Mouse (Mus musculus) MEL (cell line): Measurements from ENCODE around the gene Cic. TPM values are rescaled to one million over a fixed set of nuclear protein-coding genes. Genes with fewer than 3 reads are reported as not detected.

ENCODE experiments used
- DNase-seq: peaks from one replicate; pipeline ENCODE4 v3.0.0; 2011; ENCODE audit warnings: low read depth, low spot score
- H3K27ac ChIP-seq: 2 replicates; pipeline ENCODE4 v1.5.1; 2012; ENCODE audit warnings: low read depth, mild to moderate bottlenecking, control low read depth, low read length, moderate library complexity; ENCODE audit not compliant: control insufficient read depth
- H3K27me3 ChIP-seq, 2 experiments: fragments of 150-350 bp in 1 of 2; sonication (generic) in 1 of 2; 2 replicates each; pipeline ENCODE4 v1.6.1; 2012; ENCODE audit warnings: low read length in 2 of 2, mild to moderate bottlenecking in 2 of 2, improper control_type of control experiment in 1 of 2, moderate library complexity in 1 of 2; ENCODE audit not compliant: insufficient read depth in 2 of 2, control insufficient read depth in 1 of 2
- H3K36me3 ChIP-seq, 2 experiments: 2 replicates each; pipeline ENCODE4 v1.6.1; 2012 to 2014; ENCODE audit warnings: low read length in 2 of 2, improper control_type of control experiment in 1 of 2, inconsistent platforms in 1 of 2, mild to moderate bottlenecking in 1 of 2; ENCODE audit not compliant: insufficient read depth in 2 of 2, control insufficient read depth in 1 of 2
- H3K4me1 ChIP-seq, 2 experiments: fragments of 150-350 bp in 1 of 2; sonication (generic) in 1 of 2; 2 replicates each; pipeline ENCODE4 v1.6.1; 2012; ENCODE audit warnings: low read length in 2 of 2, improper control_type of control experiment in 1 of 2, mild to moderate bottlenecking in 1 of 2; ENCODE audit not compliant: insufficient read depth in 2 of 2, control insufficient read depth in 1 of 2
- H3K4me3 ChIP-seq, 2 experiments: fragments of 150-350 bp in 1 of 2; sonication (generic) in 1 of 2; 2 replicates each; pipeline ENCODE4 v1.5.1; 2012; ENCODE audit warnings: low read depth in 2 of 2, low read length in 2 of 2, mild to moderate bottlenecking in 2 of 2, moderate library complexity in 2 of 2, control low read depth in 1 of 2, improper control_type of control experiment in 1 of 2; ENCODE audit not compliant: control insufficient read depth in 1 of 2, insufficient read depth in 1 of 2
- H3K79me2 ChIP-seq: 2 replicates; pipeline ENCODE4 v1.6.1; 2012; ENCODE audit warnings: mild to moderate bottlenecking, low read length, moderate library complexity; ENCODE audit not compliant: control insufficient read depth, poor library complexity, insufficient read depth
- H3K9ac ChIP-seq: 2 replicates; pipeline ENCODE4 v1.6.1; 2012; ENCODE audit warnings: low read depth, mild to moderate bottlenecking, control low read depth, low read length, moderate library complexity; ENCODE audit not compliant: control insufficient read depth, poor library complexity, severe bottlenecking
- H3K9me3 ChIP-seq: fragments of 150-350 bp; sonication (generic); replicated peaks from 2 replicates; pipeline ENCODE4 v1.6.1; 2012; ENCODE audit warnings: mild to moderate bottlenecking, low read length, improper control_type of control experiment, moderate library complexity; ENCODE audit not compliant: insufficient read depth
- CHD1 ChIP-seq: IDR thresholded peaks from 2 replicates; pipeline ENCODE4 v1.6.1; 2012; ENCODE audit warnings: low read depth, mild to moderate bottlenecking, inconsistent platforms, low read length, improper control_type of control experiment
- ELF1 ChIP-seq: IDR thresholded peaks from 2 replicates; pipeline ENCODE4 v1.6.1; 2014; ENCODE audit warnings: low read depth, mild to moderate bottlenecking, inconsistent platforms, low read length, improper control_type of control experiment, moderate library complexity
- ETS1 ChIP-seq: IDR thresholded peaks from 2 replicates; pipeline ENCODE4 v1.6.1; 2012; ENCODE audit warnings: low read depth, mild to moderate bottlenecking, inconsistent platforms, low read length, improper control_type of control experiment, moderate library complexity
- KAT2A ChIP-seq: conservative IDR thresholded peaks from 2 replicates; pipeline ENCODE4 v1.6.1; 2012; ENCODE audit warnings: low read depth, low read length, improper control_type of control experiment, inconsistent platforms
- MAFK ChIP-seq: IDR thresholded peaks from 2 replicates; pipeline ENCODE4 v1.6.1; 2011; ENCODE audit warnings: low read depth, mild to moderate bottlenecking, low read length, improper control_type of control experiment, borderline replicate concordance
- MEF2A ChIP-seq: IDR thresholded peaks from 2 replicates; pipeline ENCODE4 v1.6.1; 2014; ENCODE audit warnings: low read depth, mild to moderate bottlenecking, inconsistent platforms, low read length, improper control_type of control experiment; ENCODE audit not compliant: poor library complexity, insufficient replicate concordance, severe bottlenecking; ENCODE audit errors: extremely low read depth
- MXI1 ChIP-seq: IDR thresholded peaks from 2 replicates; pipeline ENCODE4 v1.6.1; 2011; ENCODE audit warnings: mild to moderate bottlenecking, low read depth, low read length, improper control_type of control experiment
- MYB ChIP-seq: IDR thresholded peaks from 2 replicates; pipeline ENCODE4 v1.6.1; 2011; ENCODE audit warnings: mild to moderate bottlenecking, low read depth, low read length, improper control_type of control experiment
- NELFE ChIP-seq: IDR thresholded peaks from 2 replicates; pipeline ENCODE4 v1.6.1; 2011; ENCODE audit warnings: low read depth, low read length, improper control_type of control experiment
- NRF1 ChIP-seq: IDR thresholded peaks from 2 replicates; pipeline ENCODE4 v1.6.1; 2014; ENCODE audit warnings: low read depth, mild to moderate bottlenecking, inconsistent platforms, low read length, improper control_type of control experiment, moderate library complexity; ENCODE audit not compliant: poor library complexity, insufficient read depth, severe bottlenecking
- POLR2A ChIP-seq, 2 experiments: IDR thresholded peaks; 2 replicates each; pipeline ENCODE4 v1.6.1; 2011 to 2012; ENCODE audit warnings: low read length in 2 of 2, mild to moderate bottlenecking in 2 of 2, control low read depth in 1 of 2, improper control_type of control experiment in 1 of 2, low read depth in 1 of 2, moderate library complexity in 1 of 2; ENCODE audit not compliant: control insufficient read depth in 1 of 2, insufficient read depth in 1 of 2, poor library complexity in 1 of 2
- POLR2AphosphoS2 ChIP-seq: IDR thresholded peaks from 2 replicates; pipeline ENCODE4 v1.6.1; 2011; ENCODE audit warnings: low read length, improper control_type of control experiment
- POLR2AphosphoS5 ChIP-seq: IDR thresholded peaks from 2 replicates; pipeline ENCODE4 v1.6.1; 2012; ENCODE audit warnings: low read depth, borderline replicate concordance, mild to moderate bottlenecking, inconsistent platforms, low read length, moderate library complexity, mixed read lengths
- RAD21 ChIP-seq: IDR thresholded peaks from 2 replicates; pipeline ENCODE4 v1.6.1; 2011; ENCODE audit warnings: mild to moderate bottlenecking, low read depth, low read length, improper control_type of control experiment
- RCOR1 ChIP-seq: IDR thresholded peaks from 2 replicates; pipeline ENCODE4 v1.6.1; 2012; ENCODE audit warnings: low read depth, mild to moderate bottlenecking, inconsistent platforms, low read length, improper control_type of control experiment
- TBP ChIP-seq: IDR thresholded peaks from 2 replicates; pipeline ENCODE4 v1.8.0; 2011; ENCODE audit warnings: low read depth, low read length, improper control_type of control experiment
- TCF12 ChIP-seq: IDR thresholded peaks from 2 replicates; pipeline ENCODE4 v1.6.1; 2014; ENCODE audit warnings: low read depth, mild to moderate bottlenecking, inconsistent platforms, low read length, improper control_type of control experiment, moderate library complexity
- UBTF ChIP-seq: IDR thresholded peaks from 2 replicates; pipeline ENCODE4 v1.6.1; 2012; ENCODE audit warnings: low read depth, mild to moderate bottlenecking, inconsistent platforms, low read length, improper control_type of control experiment, moderate library complexity, borderline replicate concordance; ENCODE audit not compliant: insufficient read depth
- ZC3H11A ChIP-seq: IDR thresholded peaks from 2 replicates; pipeline ENCODE4 v1.6.1; 2012; ENCODE audit warnings: low read depth, mild to moderate bottlenecking, inconsistent platforms, low read length, improper control_type of control experiment
- ZNF384 ChIP-seq: IDR thresholded peaks from 2 replicates; pipeline ENCODE4 v1.6.1; 2012; ENCODE audit warnings: low read depth, mild to moderate bottlenecking, inconsistent platforms, low read length, improper control_type of control experiment
- polyA plus RNA-seq, 2 experiments: library from polyadenylated mRNA; stranded (reverse) in 1 of 2; unstranded in 1 of 2; fragments of >175 nt in 1 of 2; fragments of >200 nt in 1 of 2; gene quantifications; 2 replicates each; pipeline versions ENCODE4 v1.2.1 to v1.2.4; 2012; ENCODE audit warnings: low replicate concordance in 2 of 2, low read depth in 1 of 2; ENCODE audit not compliant: insufficient read length in 2 of 2, insufficient read depth in 1 of 2, missing spikeins in 1 of 2
- total RNA-seq: library from RNA; depleted of rRNA; stranded (reverse); fragments of 300-350 nt; gene quantifications from 2 replicates; pipeline ENCODE4 v1.2.3, GENCODE M21; 2012

Gene Cic
- total and polyA plus RNA-seq, 3 experiments: 56.6 to 157 (median 157) TPM

DNA sequence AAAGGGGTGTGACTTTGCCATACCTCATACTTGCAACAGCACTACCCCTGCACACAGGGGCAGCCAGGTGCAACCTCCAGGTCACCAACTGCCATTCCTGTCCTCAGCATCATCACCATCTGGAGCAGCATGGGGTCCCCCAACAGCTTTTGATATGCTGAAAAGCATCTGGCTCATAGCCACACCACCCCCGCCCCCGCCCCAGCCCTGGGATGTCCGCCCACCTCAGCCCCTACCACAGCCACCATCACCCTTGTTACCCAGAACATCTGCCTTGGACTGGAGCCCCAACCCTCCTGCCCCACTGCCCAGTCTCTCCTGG is 36.1 kb downstream of the Cic start:
- H3K9ac ChIP-seq: no peak overlapping the region
- H3K79me2 ChIP-seq: no peaks in the 10 kb centered on the region
- DNase-seq: no peak
- H3K36me3 ChIP-seq: peaks cover 0 to 1% of the 10 kb centered on the region in 2 experiments; a peak in 1 of 4 replicates
- no peak overlapping the region for H3K4me3 ChIP-seq
- peaks cover 1% of the 10 kb centered on the region in 2 experiments; a peak in 1 of 4 replicates for H3K27me3 ChIP-seq
- no peak overlapping the region for H3K27ac ChIP-seq
- H3K9me3 ChIP-seq: no peaks in the 10 kb centered on the region
- no peak for TF ChIP-seq ZNF384
- no peak for TF ChIP-seq KAT2A
- TF ChIP-seq MYB: no peak
- no peak for TF ChIP-seq MEF2A
- no peak for TF ChIP-seq ZC3H11A
- no peak for TF ChIP-seq ELF1
- TF ChIP-seq POLR2AphosphoS2: no peak
- no peak for TF ChIP-seq UBTF
- no peak for TF ChIP-seq TCF12
- TF ChIP-seq ETS1: no peak
- no peak for TF ChIP-seq MXI1
- TF ChIP-seq RAD21: no peak
- TF ChIP-seq CHD1: no peak
- no peak for TF ChIP-seq TBP
- no peak for TF ChIP-seq POLR2A (IDR thresholded peaks at IDR 0.05; ENCODE audit: control insufficient read depth in 1 of 2, insufficient read depth in 1 of 2, low read depth in 1 of 2, low read length in 2 of 2, poor library complexity in 1 of 2)
- no peak for TF ChIP-seq RCOR1
- peaks cover 0 to 2% of the 10 kb centered on the region in 2 experiments; a peak in 1 of 4 replicates for H3K4me1 ChIP-seq

DNA sequence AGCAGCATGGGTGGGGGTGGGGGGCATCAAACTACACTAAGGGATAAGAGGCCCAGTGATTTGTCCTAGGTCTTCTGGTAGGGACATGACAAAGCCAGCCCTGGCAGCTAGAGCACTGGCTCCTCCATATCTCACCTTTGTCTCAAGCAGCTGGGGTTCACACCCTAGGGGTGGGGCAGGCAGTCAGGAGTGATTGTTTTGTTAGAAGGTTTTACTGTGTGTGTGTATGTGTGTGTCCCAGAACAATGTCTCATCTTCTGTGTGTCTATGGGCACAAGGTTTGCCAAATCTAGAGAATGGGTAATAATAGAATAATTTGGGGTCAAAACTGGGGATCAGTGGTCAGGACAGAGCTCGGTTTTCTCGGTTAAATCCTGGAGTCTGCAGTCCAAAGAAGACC is 38.0 kb downstream of the Cic start:
- DNase-seq: no peak
- no peak for TF ChIP-seq MAFK
- no peak for TF ChIP-seq MEF2A
- no peak for TF ChIP-seq ZNF384
- TF ChIP-seq POLR2AphosphoS5: no peak
- no peak for TF ChIP-seq NELFE
- no peak for TF ChIP-seq KAT2A
- no peak for TF ChIP-seq NRF1
- H3K27me3 ChIP-seq: peaks cover 1 to 2% of the 10 kb centered on the region in 2 experiments; a peak in 2 of 4 replicates
- H3K4me3 ChIP-seq: no peak overlapping the region
- H3K4me1 ChIP-seq: no peaks in the 10 kb centered on the region
- H3K79me2 ChIP-seq: no peaks in the 10 kb centered on the region
- H3K9ac ChIP-seq: no peak overlapping the region
- H3K9me3 ChIP-seq: no peaks in the 10 kb centered on the region
- no peak overlapping the region for H3K27ac ChIP-seq
- no peaks in the 10 kb centered on the region for H3K36me3 ChIP-seq
